Mouse (Mus musculus): ENCODE results near the gene 2700081O15Rik.
"Not testable (repeated sequence)": the region's sequence is repeated elsewhere in the genome, so short reads cannot be mapped to it uniquely, and the experiment has no call there.

Gene 2700081O15Rik

DNA sequence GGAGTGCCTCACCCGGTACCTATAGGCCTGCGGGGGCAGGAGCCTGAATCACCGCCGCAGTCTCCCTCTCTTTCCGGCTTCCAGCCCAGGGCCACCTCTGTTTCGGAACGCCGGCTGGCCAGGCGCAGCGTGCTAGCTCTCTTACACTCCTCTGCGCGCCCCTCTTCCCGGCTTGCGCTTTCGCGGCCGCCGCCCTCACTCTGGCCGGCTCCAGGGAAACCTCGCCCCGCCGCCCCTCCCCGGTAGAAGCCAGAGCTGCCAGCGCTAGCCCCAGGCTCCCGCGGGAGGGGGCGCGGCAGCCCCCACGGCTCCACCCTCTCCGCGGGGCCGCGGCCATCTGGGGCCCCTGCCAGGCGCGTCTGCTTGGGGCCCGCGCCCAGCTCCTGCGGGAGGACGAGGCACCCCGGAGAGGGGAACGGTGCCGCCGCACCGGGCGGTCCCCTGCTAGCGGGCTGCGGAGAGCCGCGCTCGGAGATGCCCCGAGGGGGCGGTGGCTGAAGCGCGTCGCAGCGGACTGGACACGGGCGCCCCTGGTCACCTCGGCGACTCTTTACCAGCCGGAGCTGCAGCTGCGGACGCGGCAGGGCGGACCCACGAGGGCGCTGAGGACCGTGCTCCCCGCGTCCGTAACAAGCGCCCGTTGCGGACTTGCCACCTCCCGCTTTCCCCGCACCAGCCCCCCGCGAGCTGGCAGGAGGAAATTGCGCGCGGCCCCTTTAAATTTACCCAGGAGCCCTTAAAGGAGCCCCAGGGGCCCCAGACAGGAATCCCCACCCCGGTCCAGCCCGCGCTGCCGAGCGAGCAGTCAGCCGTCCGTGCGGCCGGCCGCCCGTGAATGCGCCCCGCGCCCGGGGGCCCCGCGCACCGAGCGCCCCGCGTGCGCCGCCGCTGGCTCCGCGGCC lies at the start of gene 2700081O15Rik:
2700081O15Rik (plus strand) TSS at position 792 of the 902 bp plus-strand sequence.
- DNase-seq (ENCODE audit: low read depth, low spot score): peak; percentile 64

- not testable (repeated sequence) for DNase-seq (ENCODE audit: low read depth, low spot score)
Measured at GRCm38 (mm10) chr19:7369469-7369868, 48.0 kb upstream of the 2700081O15Rik start.

- no peak for DNase-seq (ENCODE audit: low read depth, low spot score)
Measured at GRCm38 (mm10) chr19:7374491-7374890, 42.9 kb upstream of the 2700081O15Rik start.

DNA sequence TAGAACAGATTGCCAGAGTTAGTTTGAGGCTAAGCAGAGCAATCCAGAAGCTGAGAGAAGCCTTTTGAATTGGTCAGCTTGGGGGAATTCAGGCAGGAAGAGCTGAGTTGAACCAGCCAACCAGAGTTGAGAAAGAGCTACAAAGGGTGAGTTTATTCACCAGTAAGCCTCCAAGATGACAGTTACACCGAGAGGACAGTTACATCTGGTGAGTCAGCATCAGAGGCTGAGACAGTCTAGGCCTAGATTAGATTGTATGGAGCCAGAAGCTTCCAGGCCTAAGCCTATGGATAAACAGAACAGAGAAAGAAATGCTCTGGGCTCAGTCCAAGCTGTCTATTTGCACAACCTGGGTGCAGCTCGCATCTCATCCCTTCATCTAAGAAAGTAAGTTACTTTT lies 39.8 kb upstream of the 2700081O15Rik start:
- no peak for DNase-seq (ENCODE audit: low read depth, low spot score)

GRCm38 (mm10) chr19:7381906-7382247 lies 35.5 kb upstream of the 2700081O15Rik start:
- no peak for DNase-seq (ENCODE audit: low read depth, low spot score)

- peak; percentile 44 for DNase-seq (ENCODE audit: low read depth, low spot score)
Measured at GRCm38 (mm10) chr19:7382248-7382902, 35.0 kb upstream of the 2700081O15Rik start.

GRCm38 (mm10) chr19:7382903-7383865 lies 34.2 kb upstream of the 2700081O15Rik start, which contains the start of gene Spindoc:
TSS of gene Spindoc (minus strand) at chr19:7382994.
- DNase-seq (ENCODE audit: low read depth, low spot score): peak; percentile 84

- no peak for DNase-seq (ENCODE audit: low read depth, low spot score)
Measured at GRCm38 (mm10) chr19:7386042-7386441, 31.4 kb upstream of the 2700081O15Rik start.

- DNase-seq (ENCODE audit: low read depth, low spot score): no peak
Measured at GRCm38 (mm10) chr19:7388488-7388887, 28.9 kb upstream of the 2700081O15Rik start.

GRCm38 (mm10) chr19:7396867-7397826 lies 20.3 kb upstream of the 2700081O15Rik start:
- not testable (repeated sequence) for DNase-seq (ENCODE audit: low read depth, low spot score)

- not testable (repeated sequence) for DNase-seq (ENCODE audit: low read depth, low spot score)
Measured at GRCm38 (mm10) chr19:7398898-7399297, 18.5 kb upstream of the 2700081O15Rik start.

GRCm38 (mm10) chr19:7400635-7401034 lies 16.8 kb upstream of the 2700081O15Rik start:
- DNase-seq (ENCODE audit: low read depth, low spot score): no peak

- DNase-seq (ENCODE audit: low read depth, low spot score): no peak
Measured at GRCm38 (mm10) chr19:7404623-7405229, 12.7 kb upstream of the 2700081O15Rik start.

- DNase-seq (ENCODE audit: low read depth, low spot score): no peak
Measured at GRCm38 (mm10) chr19:7412361-7412760, 5.1 kb upstream of the 2700081O15Rik start.

- DNase-seq (ENCODE audit: low read depth, low spot score): no peak
Measured at GRCm38 (mm10) chr19:7415916-7416833, 1.2 kb upstream of the 2700081O15Rik start.

DNA sequence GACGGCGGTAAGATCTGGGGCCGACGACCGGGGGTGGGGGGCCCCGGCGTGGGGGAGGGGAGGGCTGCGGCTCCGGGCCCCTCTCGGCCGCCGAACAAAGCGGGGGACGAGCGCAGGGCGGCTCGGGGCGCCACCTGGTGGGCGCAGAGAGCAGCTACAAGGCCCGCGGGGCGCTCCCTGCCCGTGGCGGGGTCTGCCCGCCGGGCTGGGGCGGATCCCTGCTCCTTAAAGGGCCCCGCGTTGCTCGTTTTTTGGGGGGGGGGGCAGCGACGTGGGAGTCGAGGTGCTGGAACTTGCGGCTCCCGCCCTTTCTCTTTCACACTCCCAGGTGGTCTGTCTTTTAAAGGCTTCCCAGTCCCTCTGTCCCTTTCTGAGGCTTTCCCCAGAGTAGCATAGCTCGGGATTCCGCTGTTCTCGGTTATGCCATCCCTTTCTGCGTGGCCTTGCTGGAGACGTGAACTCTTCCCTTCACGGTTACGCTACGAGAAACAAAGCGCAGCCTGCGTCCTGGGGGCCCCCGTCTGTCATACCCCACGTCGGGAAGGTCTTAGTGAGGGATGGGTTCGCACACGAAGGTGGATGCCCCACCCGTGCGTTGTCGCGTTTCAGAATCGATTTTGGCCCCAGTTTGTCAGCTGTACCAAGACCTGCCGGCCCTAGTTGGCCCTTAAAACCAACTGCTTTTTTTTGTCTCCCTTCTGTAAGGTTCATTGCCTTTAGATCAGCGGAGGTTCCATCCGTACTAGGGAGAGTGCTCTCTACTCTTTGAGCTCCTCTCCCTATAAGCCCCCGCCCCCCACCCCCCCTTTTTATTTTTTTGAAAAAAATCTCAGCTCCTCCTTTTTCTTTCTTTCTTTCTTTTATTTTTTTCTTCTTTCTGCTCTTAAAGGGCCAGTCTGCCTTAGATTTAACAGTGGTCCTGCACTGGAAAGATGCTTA lies 755 bp downstream of the 2700081O15Rik start:
- DNase-seq (ENCODE audit: low read depth, low spot score): peak; percentile 77

- no peak for DNase-seq (ENCODE audit: low read depth, low spot score)
Measured at GRCm38 (mm10) chr19:7419134-7419533, 1.7 kb downstream of the 2700081O15Rik start.

DNA sequence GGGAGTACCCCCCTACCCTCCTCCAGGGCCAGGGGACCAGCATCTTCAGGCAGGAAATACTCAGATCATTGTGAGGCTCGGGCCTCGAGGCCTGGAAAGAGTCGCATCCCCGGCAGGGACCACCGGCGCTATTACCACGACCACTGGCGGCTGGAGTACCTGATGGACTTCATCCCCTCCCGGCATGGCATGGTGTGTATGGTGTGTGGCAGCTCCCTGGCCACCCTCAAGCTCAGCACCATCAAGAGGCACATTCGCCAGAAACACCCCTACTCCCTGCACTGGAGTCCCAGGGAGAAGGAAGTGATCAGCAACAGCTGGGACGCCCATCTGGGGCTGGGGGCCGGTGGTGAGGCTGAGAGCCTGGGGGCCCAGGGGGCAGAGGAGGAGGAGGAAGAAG lies 2.7 kb downstream of the 2700081O15Rik start:
- no peak for DNase-seq (ENCODE audit: low read depth, low spot score)
